Mouse (Mus musculus) lung, adult 2 months (tissue): Measurements from ENCODE around the gene Ube2ql1.

Experiments
- CTCF ChIP-seq: fragments of 200-500 bp; IDR thresholded peaks from 2 replicates; pipeline ENCODE4 v1.5.1; 2011; ENCODE audit warnings: mild to moderate bottlenecking, low read length, control low read depth; ENCODE audit not compliant: insufficient read depth
- POLR2A ChIP-seq: fragments of 200-500 bp; IDR thresholded peaks from 2 replicates; pipeline ENCODE4 v1.6.1; 2011; ENCODE audit warnings: low read depth, mild to moderate bottlenecking, control low read depth, low read length, borderline replicate concordance; ENCODE audit errors: extremely low read depth

DNA sequence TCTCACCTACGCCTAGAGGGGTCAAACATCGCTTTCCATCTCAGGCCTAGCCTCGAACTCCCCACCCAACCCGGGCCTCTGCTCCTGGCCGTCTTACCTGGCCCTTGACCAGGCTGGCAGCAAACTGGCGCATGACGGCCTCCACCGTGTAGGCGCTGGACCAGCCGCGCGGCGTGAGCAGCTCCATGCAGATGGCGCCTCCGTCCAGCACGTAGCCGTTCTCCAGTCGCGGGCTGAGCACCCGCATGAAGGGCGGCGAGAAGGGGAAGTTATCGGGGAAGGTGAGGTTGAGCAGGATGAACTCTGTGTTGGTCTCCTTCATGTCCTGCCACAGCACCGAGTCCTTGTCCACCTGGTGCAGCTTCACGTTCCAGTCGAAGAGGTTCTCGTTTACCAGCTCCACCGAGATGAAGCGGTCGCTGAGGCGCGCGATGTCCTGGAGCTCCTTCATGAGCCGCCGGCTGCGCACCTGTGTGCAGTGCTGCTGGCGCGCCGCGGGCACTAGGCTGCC is 1.2 kb downstream of the Ube2ql1 start:
- TF ChIP-seq CTCF (no peak), POLR2A (no peak)
